Mouse (Mus musculus) forebrain, postnatal 0 days (tissue): ENCODE data around the gene Hmgcl. TPM values are rescaled to one million over a fixed set of nuclear protein-coding genes. Genes with fewer than 3 reads are reported as not detected.

Source experiments
- ATAC-seq: fragments of 200-750 bp; cut with Nextera tagmentation; 2 replicates; pipeline ENCODE4 v1.8.0; 2017; ENCODE audit warnings: mild to moderate bottlenecking, moderate library complexity
- DNase-seq: peaks from one replicate; pipeline ENCODE4 v3.0.0-alpha.2; 2015
- H3K27ac ChIP-seq: fragments of 300-500 bp; sonication (generic); 2 replicates; pipeline ENCODE4 v1.5.1; 2014; ENCODE audit warnings: low read depth, mild to moderate bottlenecking, antibody characterized with exemption, low read length, moderate library complexity, mixed read lengths
- H3K27me3 ChIP-seq: fragments of 300-500 bp; sonication (generic); 2 replicates; pipeline ENCODE4 v1.6.1; 2014; ENCODE audit warnings: mild to moderate bottlenecking, low read length, mixed read lengths; ENCODE audit not compliant: insufficient read depth
- H3K36me3 ChIP-seq: fragments of 300-500 bp; sonication (generic); 2 replicates; pipeline ENCODE4 v1.6.1; 2014; ENCODE audit warnings: mild to moderate bottlenecking, moderate library complexity; ENCODE audit not compliant: insufficient read depth
- H3K4me1 ChIP-seq: fragments of 300-500 bp; sonication (generic); 2 replicates; pipeline ENCODE4 v1.6.1; 2014; ENCODE audit warnings: antibody characterized with exemption; ENCODE audit not compliant: insufficient read depth
- H3K4me2 ChIP-seq: fragments of 300-500 bp; sonication (generic); 2 replicates; pipeline ENCODE4 v1.6.1; 2014; ENCODE audit warnings: low read depth, mild to moderate bottlenecking, moderate library complexity
- H3K4me3 ChIP-seq: fragments of 300-500 bp; sonication (generic); 2 replicates; pipeline ENCODE4 v1.5.1; 2014; ENCODE audit warnings: low read depth, low read length, mixed read lengths
- H3K9ac ChIP-seq: fragments of 300-500 bp; sonication (generic); 2 replicates; pipeline ENCODE4 v1.6.1; 2014; ENCODE audit warnings: mild to moderate bottlenecking
- H3K9me3 ChIP-seq: fragments of 300-500 bp; sonication (generic); 2 replicates; pipeline ENCODE4 v1.6.1; 2016; ENCODE audit warnings: low read length
- CTCF ChIP-seq: sonication (generic); IDR thresholded peaks from 2 replicates; pipeline ENCODE4 v1.5.1; 2016; ENCODE audit warnings: antibody characterized with exemption, control low read depth, low read depth
- WGBS: fragments of 180-500 bp; shearing (Covaris S2); extraction: QIAGEN DNeasy Blood & Tissue Kit; methylation state at CpG from one replicate; pipeline ENCODE4 v1.1.7; 2014; 5-methylcytosine and 5-hydroxymethylcytosine counted together
- polyA plus RNA-seq: library from polyadenylated mRNA; unstranded; fragments of >200 nt; fragmentation: Nextera tagmentation; extraction: Ambion mirVana; gene quantifications from 2 replicates; pipeline ENCODE4 v1.2.1, GENCODE M21; 2015
- total RNA-seq: library from RNA; depleted of rRNA; stranded (reverse); fragments of >200 nt; gene quantifications from 2 replicates; pipeline ENCODE4 v1.2.3, GENCODE M21; 2014

Gene Hmgcl
- total and polyA plus RNA-seq, 2 experiments from 2014 or later: 42.9 to 58.3 TPM

GRCm38 (mm10) chr4:135926861-135927260 lies 19.4 kb upstream of the Hmgcl start:
- DNase-seq (no peak), ATAC-seq (no peak)
- no peaks in the 10 kb centered on the region for H3K27me3 ChIP-seq
- no peak overlapping the region for H3K4me3 ChIP-seq
- H3K36me3 ChIP-seq: peaks cover 7% of the 10 kb centered on the region
- no peak overlapping the region for H3K27ac ChIP-seq
- TF ChIP-seq CTCF: no peak
- peaks cover under 1% of the 10 kb centered on the region; the same call in 1 of the 2 replicates for H3K4me1 ChIP-seq
- no peak overlapping the region for H3K9ac ChIP-seq
- no peak overlapping the region for H3K4me2 ChIP-seq
- 98% methylated on average over 3 of the region's 3 CpGs for WGBS
- no peaks in the 10 kb centered on the region for H3K9me3 ChIP-seq

GRCm38 (mm10) chr4:135928376-135928775 lies 17.9 kb upstream of the Hmgcl start:
- H3K9ac ChIP-seq: no peak overlapping the region
- WGBS: 82% methylated on average over 9 of the region's 9 CpGs
- no peaks in the 10 kb centered on the region for H3K27me3 ChIP-seq
- no peak overlapping the region for H3K4me3 ChIP-seq
- no peaks in the 10 kb centered on the region for H3K4me1 ChIP-seq
- no peak for ATAC-seq
- no peak for DNase-seq
- H3K36me3 ChIP-seq: peaks cover 17% of the 10 kb centered on the region
- no peak for TF ChIP-seq CTCF
- no peak overlapping the region for H3K27ac ChIP-seq
- H3K9me3 ChIP-seq: no peaks in the 10 kb centered on the region
- H3K4me2 ChIP-seq: no peak overlapping the region

GRCm38 (mm10) chr4:135929405-135929804 lies 16.8 kb upstream of the Hmgcl start:
- WGBS: 90% methylated on average over 5 of the region's 5 CpGs
- ATAC-seq (no peak), DNase-seq (no peak)
- H3K27ac ChIP-seq: no peak overlapping the region
- H3K4me3 ChIP-seq: no peak overlapping the region
- no peak for TF ChIP-seq CTCF
- no peak overlapping the region for H3K9ac ChIP-seq
- H3K4me1 ChIP-seq: no peaks in the 10 kb centered on the region
- no peak overlapping the region for H3K4me2 ChIP-seq
- H3K9me3 ChIP-seq: no peaks in the 10 kb centered on the region
- peaks cover 26% of the 10 kb centered on the region for H3K36me3 ChIP-seq
- no peaks in the 10 kb centered on the region for H3K27me3 ChIP-seq

GRCm38 (mm10) chr4:135929828-135930227 lies 16.4 kb upstream of the Hmgcl start:
- DNase-seq (no peak), ATAC-seq (no peak)
- H3K4me3 ChIP-seq: no peak overlapping the region
- 91% methylated on average over 9 of the region's 9 CpGs for WGBS
- no peaks in the 10 kb centered on the region for H3K9me3 ChIP-seq
- peaks cover 30% of the 10 kb centered on the region for H3K36me3 ChIP-seq
- H3K9ac ChIP-seq: no peak overlapping the region
- H3K27me3 ChIP-seq: no peaks in the 10 kb centered on the region
- H3K27ac ChIP-seq: no peak overlapping the region
- no peaks in the 10 kb centered on the region for H3K4me1 ChIP-seq
- no peak for TF ChIP-seq CTCF
- H3K4me2 ChIP-seq: no peak overlapping the region

- no peak overlapping the region for H3K4me3 ChIP-seq
- DNase-seq (no peak), ATAC-seq (no peak)
- H3K4me1 ChIP-seq: no peaks in the 10 kb centered on the region
- 92% methylated on average over 8 of the region's 8 CpGs for WGBS
- TF ChIP-seq CTCF: no peak
- H3K4me2 ChIP-seq: no peak overlapping the region
- H3K36me3 ChIP-seq: peaks cover 30% of the 10 kb centered on the region
- no peak overlapping the region for H3K9ac ChIP-seq
- H3K9me3 ChIP-seq: no peaks in the 10 kb centered on the region
- H3K27ac ChIP-seq: no peak overlapping the region
- H3K27me3 ChIP-seq: no peaks in the 10 kb centered on the region
Observed at GRCm38 (mm10) chr4:135930239-135930638, 16.0 kb upstream of the Hmgcl start.

- ATAC-seq (peak; percentile 47; the same call in 1 of the 2 replicates), DNase-seq (peak; percentile 26)
- peak; percentile 66 for TF ChIP-seq CTCF
- 69% methylated on average over 5 of the region's 5 CpGs for WGBS
- Histone ChIP-seq H3K27ac (no peak overlapping the region), H3K27me3 (no peaks in the 10 kb centered on the region), H3K4me3 (no peak overlapping the region), H3K4me2 (no peak overlapping the region), H3K4me1 (no peaks in the 10 kb centered on the region), H3K9ac (no peak overlapping the region), H3K36me3 (peaks cover 39% of the 10 kb centered on the region), H3K9me3 (no peaks in the 10 kb centered on the region)
Observed at GRCm38 (mm10) chr4:135931832-135932231, 14.4 kb upstream of the Hmgcl start.

- no peaks in the 10 kb centered on the region for H3K9me3 ChIP-seq
- 50% methylated on average over 12 of the region's 12 CpGs for WGBS
- H3K36me3 ChIP-seq: peaks cover 56% of the 10 kb centered on the region
- H3K27ac ChIP-seq: no peak overlapping the region
- no peaks in the 10 kb centered on the region for H3K27me3 ChIP-seq
- H3K4me2 ChIP-seq: no peak overlapping the region
- TF ChIP-seq CTCF: no peak
- DNase-seq: no peak
- no peak overlapping the region for H3K4me3 ChIP-seq
- no peak overlapping the region for H3K9ac ChIP-seq
- ATAC-seq: no peak
- no peaks in the 10 kb centered on the region for H3K4me1 ChIP-seq
Observed at GRCm38 (mm10) chr4:135934708-135935500, 11.3 kb upstream of the Hmgcl start.
